Mouse (Mus musculus) adipocyte (in vitro differentiated cells): ENCODE measurements around the gene Rapgef6.

Experiments
- DNase-seq: peaks from one replicate; pipeline ENCODE4 v3.0.0-alpha.2; 2016; ENCODE audit warnings: low spot score

Rapgef6 gene

DNA sequence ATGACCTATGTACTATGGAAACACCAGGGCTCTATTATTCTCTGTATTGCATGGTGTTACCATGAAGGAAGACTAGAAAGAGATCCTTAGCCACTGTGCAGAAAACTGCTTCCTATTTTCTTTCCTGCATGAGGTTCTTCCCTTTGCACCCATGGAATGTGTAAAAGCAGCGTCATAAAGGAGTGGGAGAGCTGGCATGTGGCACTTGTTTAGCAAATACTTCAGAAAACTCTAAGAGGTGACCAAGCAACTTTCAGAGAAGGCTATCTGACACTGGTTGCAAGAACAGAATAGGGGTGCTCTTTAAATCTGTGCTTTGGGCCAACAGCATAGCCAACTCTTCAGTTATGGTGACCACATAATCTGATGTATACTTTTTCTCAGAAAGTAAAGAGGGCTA, 212.5 kb downstream of the Rapgef6 start:
- no peak for DNase-seq

- no peak for DNase-seq
These were observed 214.3 kb downstream of the Rapgef6 start for GRCm38 (mm10) chr11:54736903-54737302.

DNA sequence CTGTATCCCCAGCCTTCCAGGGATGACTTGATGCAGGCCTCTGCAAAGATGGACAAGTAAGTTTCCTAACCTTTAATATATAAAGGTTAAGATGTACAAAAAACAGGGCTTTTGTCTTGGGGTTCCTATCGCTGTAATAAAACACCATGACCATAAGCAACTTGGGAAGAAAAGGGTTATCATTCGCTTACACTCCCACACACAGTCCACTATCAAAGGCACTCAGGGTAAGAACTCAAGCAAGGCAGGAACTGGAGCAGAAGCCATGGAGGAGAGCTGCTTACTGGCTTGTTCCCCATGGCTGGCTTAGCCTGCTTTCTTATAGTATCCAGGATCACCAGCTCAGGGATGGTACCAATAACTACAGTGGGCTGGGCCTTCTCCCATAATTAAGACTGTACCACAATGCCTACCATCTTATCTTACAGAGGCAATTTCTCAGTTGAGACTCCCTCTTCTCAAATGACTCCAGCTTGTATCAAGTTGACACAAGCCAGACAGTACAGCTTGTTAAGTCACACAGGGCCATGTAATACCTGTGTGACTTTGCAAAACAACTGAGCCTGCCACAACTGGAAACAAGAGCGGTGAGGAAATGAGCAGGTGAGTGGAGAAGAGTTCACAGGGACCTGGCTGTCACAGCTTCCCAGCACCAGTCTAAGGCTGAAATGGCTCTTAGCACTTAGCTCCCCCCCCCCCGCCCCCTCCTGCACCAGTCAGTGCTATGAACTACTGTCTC, 216.5 kb downstream of the Rapgef6 start:
- no peak for DNase-seq

- DNase-seq, result no peak
These were observed 218.7 kb downstream of the Rapgef6 start for GRCm38 (mm10) chr11:54741330-54741729.

- no peak for DNase-seq
These were observed 221.6 kb downstream of the Rapgef6 start for GRCm38 (mm10) chr11:54744231-54744630.
